Mouse (Mus musculus): ENCODE results near the gene Dcst1.
A peak's percentile ranks its signal among the peaks of the same experiment; 100 is the strongest.

- TF ChIP-seq POLR2A (IDR thresholded peaks at IDR 0.05; ENCODE audit: low read depth, low read length) (no peak), CTCF (conservative IDR thresholded peaks at IDR 0.05; ENCODE audit: insufficient read depth, insufficient read length, low read depth, low read length) (peak; percentile 88)
Measured at GRCm38 (mm10) chr3:89339416-89339815, 25.6 kb downstream of the Dcst1 start.

Measured in kidney, adult 2 months (tissue).